Mouse (Mus musculus): ENCODE results near the gene Disp3. TPM values are rescaled to one million over a fixed set of nuclear protein-coding genes. Genes with fewer than 3 reads are reported as not detected.

The Disp3 gene
- polyA plus RNA-seq, 1 experiment from 2014 or later, result 0.18 TPM

GRCm38 (mm10) chr4:148203557-148203956 is 84.2 kb downstream of the Disp3 start:
- H3K36me3 ChIP-seq (ENCODE audit: control insufficient read depth, insufficient read depth, low read length), result no peaks in the 10 kb centered on the region
- H3K9ac ChIP-seq (ENCODE audit: low read length), result no peak overlapping the region
- no peak overlapping the region for H3K4me2 ChIP-seq (ENCODE audit: low read length)
- no peaks in the 10 kb centered on the region for H3K9me3 ChIP-seq (ENCODE audit: control insufficient read depth, low read length)
- DNase-seq (ENCODE audit: low spot score), result no peak
- ATAC-seq (replicated peaks; ENCODE audit: low FRiP score, low TSS enrichment, low read depth), result no peak
- H3K27ac ChIP-seq (ENCODE audit: low read depth), result no peak overlapping the region
- H3K4me1 ChIP-seq (replicated peaks; ENCODE audit: control insufficient read depth, insufficient read depth, low read length), result no peaks in the 10 kb centered on the region
- H3K4me3 ChIP-seq (ENCODE audit: low read depth, low read length), result no peak overlapping the region
- WGBS, result 85% methylated on average over 2 of the region's 2 CpGs
- H3K27me3 ChIP-seq (replicated peaks; ENCODE audit: control insufficient read depth, insufficient read depth, low read length), result no peaks in the 10 kb centered on the region

GRCm38 (mm10) chr4:148198721-148199120 is 89.0 kb downstream of the Disp3 start:
- DNase-seq (ENCODE audit: low spot score) (no peak), ATAC-seq (replicated peaks; ENCODE audit: low FRiP score, low TSS enrichment, low read depth) (no peak)
- Histone ChIP-seq H3K27me3 (replicated peaks; ENCODE audit: control insufficient read depth, insufficient read depth, low read length) (no peaks in the 10 kb centered on the region), H3K4me3 (ENCODE audit: low read depth, low read length) (no peak overlapping the region), H3K4me1 (replicated peaks; ENCODE audit: control insufficient read depth, insufficient read depth, low read length) (no peaks in the 10 kb centered on the region), H3K27ac (ENCODE audit: low read depth) (no peak overlapping the region), H3K9ac (ENCODE audit: low read length) (no peak overlapping the region), H3K9me3 (ENCODE audit: control insufficient read depth, low read length) (no peaks in the 10 kb centered on the region), H3K36me3 (ENCODE audit: control insufficient read depth, insufficient read depth, low read length) (no peaks in the 10 kb centered on the region), H3K4me2 (ENCODE audit: low read length) (no peak overlapping the region)
- 53% methylated on average over 10 of the region's 10 CpGs for WGBS

- H3K36me3 ChIP-seq (ENCODE audit: control insufficient read depth, insufficient read depth, low read length), result no peaks in the 10 kb centered on the region
- ATAC-seq (replicated peaks; ENCODE audit: low FRiP score, low TSS enrichment, low read depth), result no peak
- no peak for DNase-seq (ENCODE audit: low spot score)
Observed at GRCm38 (mm10) chr4:148194400-148194799, 93.4 kb downstream of the Disp3 start.

GRCm38 (mm10) chr4:148192707-148193245 is 95.0 kb downstream of the Disp3 start:
- Histone ChIP-seq H3K27me3 (replicated peaks; ENCODE audit: control insufficient read depth, insufficient read depth, low read length) (no peaks in the 10 kb centered on the region), H3K27ac (ENCODE audit: low read depth) (no peak overlapping the region), H3K4me2 (ENCODE audit: low read length) (no peak overlapping the region), H3K36me3 (ENCODE audit: control insufficient read depth, insufficient read depth, low read length) (no peaks in the 10 kb centered on the region), H3K4me1 (replicated peaks; ENCODE audit: control insufficient read depth, insufficient read depth, low read length) (no peaks in the 10 kb centered on the region), H3K9me3 (ENCODE audit: control insufficient read depth, low read length) (no peaks in the 10 kb centered on the region), H3K4me3 (ENCODE audit: low read depth, low read length) (no peak overlapping the region), H3K9ac (ENCODE audit: low read length) (no peak overlapping the region)
- WGBS, result 26% methylated on average over 11 of the region's 11 CpGs
- no peak for ATAC-seq (replicated peaks; ENCODE audit: low FRiP score, low TSS enrichment, low read depth)
- no peak for DNase-seq (ENCODE audit: low spot score)

More at GRCm38 (mm10) chr4:148194400-148194799, 93.4 kb downstream of the Disp3 start:
- H3K4me2 ChIP-seq (ENCODE audit: low read length), result no peak overlapping the region
- no peaks in the 10 kb centered on the region for H3K27me3 ChIP-seq (replicated peaks; ENCODE audit: control insufficient read depth, insufficient read depth, low read length)
- H3K4me3 ChIP-seq (ENCODE audit: low read depth, low read length), result no peak overlapping the region
- no peaks in the 10 kb centered on the region for H3K9me3 ChIP-seq (ENCODE audit: control insufficient read depth, low read length)
- H3K27ac ChIP-seq (ENCODE audit: low read depth), result no peak overlapping the region
- no peak overlapping the region for H3K9ac ChIP-seq (ENCODE audit: low read length)
- H3K4me1 ChIP-seq (replicated peaks; ENCODE audit: control insufficient read depth, insufficient read depth, low read length), result no peaks in the 10 kb centered on the region

Other genes starting within 250 kb of the Disp3 start
- 5.2 and 5.3 TPM in 2 replicates for gene Clcn6, start 249.1 kb downstream of the Disp3 start, polyA plus RNA-seq (2014; fragmentation: Nextera tagmentation; extraction: Ambion mirVana)
- gene Mthfr, start 248.9 kb downstream of the Disp3 start, polyA plus RNA-seq (2014; fragmentation: Nextera tagmentation; extraction: Ambion mirVana), result 17.8 and 18.4 TPM in 2 replicates
- gene Agtrap, start 199.9 kb downstream of the Disp3 start, polyA plus RNA-seq (2014; fragmentation: Nextera tagmentation; extraction: Ambion mirVana), result 15.9 and 16.4 TPM in 2 replicates
- 47.5 and 48.1 TPM in 2 replicates for gene Mad2l2, start 157.6 kb downstream of the Disp3 start, polyA plus RNA-seq (2014; fragmentation: Nextera tagmentation; extraction: Ambion mirVana)
- 0.19 and 0.34 TPM in 2 replicates for gene Draxin, start 157.3 kb downstream of the Disp3 start, polyA plus RNA-seq (2014; fragmentation: Nextera tagmentation; extraction: Ambion mirVana)
- 12.6 and 13.2 TPM in 2 replicates for gene Fbxo6, start 135.8 kb downstream of the Disp3 start, polyA plus RNA-seq (2014; fragmentation: Nextera tagmentation; extraction: Ambion mirVana)
- gene Fbxo44, start 127.5 kb downstream of the Disp3 start, polyA plus RNA-seq (2014; fragmentation: Nextera tagmentation; extraction: Ambion mirVana), result 13.3 and 14.2 TPM in 2 replicates
- gene Fbxo2, start 127.3 kb downstream of the Disp3 start, polyA plus RNA-seq (2014; fragmentation: Nextera tagmentation; extraction: Ambion mirVana), result 0.50 and 0.65 TPM in 2 replicates
- 17.1 and 18.8 TPM in 2 replicates for gene Ubiad1, start 156.8 kb upstream of the Disp3 start, polyA plus RNA-seq (2014; fragmentation: Nextera tagmentation; extraction: Ambion mirVana)
- gene Mtor, start 160.6 kb upstream of the Disp3 start, polyA plus RNA-seq (2014; fragmentation: Nextera tagmentation; extraction: Ambion mirVana), result 19.1 and 20.8 TPM in 2 replicates
- gene Angptl7, start 212.5 kb upstream of the Disp3 start, polyA plus RNA-seq (2014; fragmentation: Nextera tagmentation; extraction: Ambion mirVana), result 0.28 and 0.35 TPM in 2 replicates